Mouse (Mus musculus) heart, postnatal 0 days (tissue): ENCODE measurements at regions not wholly inside any gene's neighbourhood (a gene's known extent, or its start where the extent isn't known, plus 50 kb on each side); places are given as distances from the start of the nearest gene placed in this dataset.

Experiments
- ATAC-seq: fragments of 200-750 bp; cut with Nextera tagmentation; 2 replicates; pipeline ENCODE4 v1.8.0; 2017; ENCODE audit warnings: low read depth, moderate number of reproducible peaks, moderate library complexity; ENCODE audit not compliant: insufficient read depth
- DNase-seq: peaks from one replicate; pipeline ENCODE4 v3.0.0-alpha.2; 2016; ENCODE audit warnings: low spot score
- H3K27ac ChIP-seq: fragments of 300-500 bp; sonication (generic); 2 replicates; pipeline ENCODE4 v1.5.1; 2014; ENCODE audit warnings: low read depth, mild to moderate bottlenecking
- H3K27me3 ChIP-seq: fragments of 300-500 bp; sonication (generic); 2 replicates; pipeline ENCODE4 v1.6.1; 2014; ENCODE audit warnings: low read length, mixed read lengths; ENCODE audit not compliant: control insufficient read depth, insufficient read depth
- H3K36me3 ChIP-seq: fragments of 300-500 bp; sonication (generic); replicated peaks from 2 replicates; pipeline ENCODE4 v1.6.1; 2014; ENCODE audit warnings: low read length, mixed read lengths; ENCODE audit not compliant: control insufficient read depth, insufficient read depth
- H3K4me1 ChIP-seq: fragments of 300-500 bp; sonication (generic); 2 replicates; pipeline ENCODE4 v1.6.1; 2014; ENCODE audit warnings: antibody characterized with exemption; ENCODE audit not compliant: control insufficient read depth, insufficient read depth
- H3K4me2 ChIP-seq: fragments of 300-500 bp; sonication (generic); 2 replicates; pipeline ENCODE4 v1.6.1; 2014; ENCODE audit warnings: low read depth, mild to moderate bottlenecking, low read length, moderate library complexity
- H3K4me3 ChIP-seq: fragments of 300-500 bp; sonication (generic); 2 replicates; pipeline ENCODE4 v1.5.1; 2014; ENCODE audit warnings: low read depth, low read length
- H3K9ac ChIP-seq: fragments of 300-500 bp; sonication (generic); replicated peaks from 2 replicates; pipeline ENCODE4 v1.6.1; 2014; ENCODE audit warnings: low read depth, low read length, mixed read lengths
- H3K9me3 ChIP-seq: fragments of 300-500 bp; sonication (generic); replicated peaks from 2 replicates; pipeline ENCODE4 v1.6.1; 2016; ENCODE audit warnings: low read length; ENCODE audit not compliant: control insufficient read depth
- CTCF ChIP-seq: IDR thresholded peaks from 2 replicates; pipeline ENCODE4 v1.5.1; 2016; ENCODE audit warnings: antibody characterized with exemption, control low read depth, low read depth
- EP300 ChIP-seq: IDR thresholded peaks from 2 replicates; pipeline ENCODE4 v1.6.1; 2016; ENCODE audit warnings: antibody characterized with exemption, low read depth
- WGBS: fragments of 180-500 bp; shearing (Covaris S2); extraction: QIAGEN DNeasy Blood & Tissue Kit; methylation state at CpG from one replicate; pipeline ENCODE4 v1.1.7; 2014; 5-methylcytosine and 5-hydroxymethylcytosine counted together

GRCm38 (mm10) chr12:94424340-94424981 lies 1267.6 kb upstream of the Flrt2 start:
- Histone ChIP-seq H3K36me3 (no peaks in the 10 kb centered on the region), H3K9ac (no peak overlapping the region), H3K4me2 (no peak overlapping the region), H3K27ac (0 out of 2 replicates have a peak overlapping the region, but pooled peaks have one; percentile 30), H3K4me3 (no peak overlapping the region), H3K9me3 (no peaks in the 10 kb centered on the region), H3K27me3 (no peaks in the 10 kb centered on the region), H3K4me1 (no peaks in the 10 kb centered on the region)
- WGBS, result 40% methylated on average over 3 of the region's 3 CpGs
- TF ChIP-seq CTCF, result no peak
- TF ChIP-seq EP300, result peak; percentile 72
- ATAC-seq (no peak), DNase-seq (peak; percentile 13)

GRCm38 (mm10) chr12:94449517-94449916 lies 1242.5 kb upstream of the Flrt2 start:
- no peaks in the 10 kb centered on the region for H3K27me3 ChIP-seq
- H3K9me3 ChIP-seq, result no peaks in the 10 kb centered on the region
- no peaks in the 10 kb centered on the region for H3K36me3 ChIP-seq
- H3K4me1 ChIP-seq, result no peaks in the 10 kb centered on the region
- 91% methylated on average over 1 of the region's 1 CpGs for WGBS
- ATAC-seq, result no peak
- no peak overlapping the region for H3K4me2 ChIP-seq
- no peak for DNase-seq
- no peak overlapping the region for H3K27ac ChIP-seq
- H3K4me3 ChIP-seq, result no peak overlapping the region
- H3K9ac ChIP-seq, result no peak overlapping the region
- TF ChIP-seq EP300, result no peak
- TF ChIP-seq CTCF, result no peak

GRCm38 (mm10) chr12:94468027-94468426 lies 1224.0 kb upstream of the Flrt2 start:
- ATAC-seq (no peak), DNase-seq (no peak)
- H3K9me3 ChIP-seq, result no peaks in the 10 kb centered on the region
- H3K4me1 ChIP-seq, result peaks cover 6% of the 10 kb centered on the region; the same call in 1 of the 2 replicates
- no peak overlapping the region for H3K4me3 ChIP-seq
- TF ChIP-seq CTCF, result no peak
- no peak for TF ChIP-seq EP300
- H3K27me3 ChIP-seq, result no peaks in the 10 kb centered on the region
- H3K9ac ChIP-seq, result no peak overlapping the region
- H3K27ac ChIP-seq, result no peak overlapping the region
- WGBS, result 47% methylated on average over 2 of the region's 2 CpGs
- H3K36me3 ChIP-seq, result no peaks in the 10 kb centered on the region
- no peak overlapping the region for H3K4me2 ChIP-seq

- no peak for ATAC-seq
- Histone ChIP-seq H3K27me3 (no peaks in the 10 kb centered on the region), H3K27ac (no peak overlapping the region), H3K9ac (no peak overlapping the region), H3K9me3 (no peaks in the 10 kb centered on the region), H3K4me2 (no peak overlapping the region), H3K4me3 (no peak overlapping the region), H3K4me1 (peaks cover 6% of the 10 kb centered on the region; the same call in 1 of the 2 replicates), H3K36me3 (no peaks in the 10 kb centered on the region)
- DNase-seq, result no peak
- 58% methylated on average over 3 of the region's 3 CpGs for WGBS
- TF ChIP-seq CTCF (no peak), EP300 (no peak)
These were observed 1223.4 kb upstream of the Flrt2 start for GRCm38 (mm10) chr12:94468609-94469008.

- Histone ChIP-seq H3K36me3 (no peaks in the 10 kb centered on the region), H3K27me3 (no peaks in the 10 kb centered on the region), H3K9ac (no peak overlapping the region), H3K9me3 (no peaks in the 10 kb centered on the region), H3K4me3 (no peak overlapping the region), H3K27ac (no peak overlapping the region), H3K4me1 (peaks cover 6% of the 10 kb centered on the region; the same call in 1 of the 2 replicates), H3K4me2 (no peak overlapping the region)
- 45% methylated on average over 2 of the region's 2 CpGs for WGBS
- no peak for TF ChIP-seq EP300
- DNase-seq, result no peak
- ATAC-seq, result no peak
These were observed 1222.2 kb upstream of the Flrt2 start for GRCm38 (mm10) chr12:94469850-94470249.

GRCm38 (mm10) chr12:94470981-94471380 lies 1221.0 kb upstream of the Flrt2 start:
- no peak for TF ChIP-seq EP300
- TF ChIP-seq CTCF, result no peak

More at GRCm38 (mm10) chr12:94470981-94471380, 1221.0 kb upstream of the Flrt2 start:
- no peak overlapping the region for H3K4me2 ChIP-seq
- H3K4me3 ChIP-seq, result no peak overlapping the region
- peaks cover 6% of the 10 kb centered on the region; the same call in 1 of the 2 replicates for H3K4me1 ChIP-seq
- DNase-seq, result no peak
- 57% methylated on average over 1 of the region's 1 CpGs for WGBS
- no peaks in the 10 kb centered on the region for H3K36me3 ChIP-seq
- no peaks in the 10 kb centered on the region for H3K27me3 ChIP-seq
- H3K9me3 ChIP-seq, result no peaks in the 10 kb centered on the region
- no peak overlapping the region for H3K27ac ChIP-seq
- no peak for ATAC-seq
- H3K9ac ChIP-seq, result no peak overlapping the region
